ENCODE assay signal across 8 mouse cellular contexts in the genomic region with DNA sequence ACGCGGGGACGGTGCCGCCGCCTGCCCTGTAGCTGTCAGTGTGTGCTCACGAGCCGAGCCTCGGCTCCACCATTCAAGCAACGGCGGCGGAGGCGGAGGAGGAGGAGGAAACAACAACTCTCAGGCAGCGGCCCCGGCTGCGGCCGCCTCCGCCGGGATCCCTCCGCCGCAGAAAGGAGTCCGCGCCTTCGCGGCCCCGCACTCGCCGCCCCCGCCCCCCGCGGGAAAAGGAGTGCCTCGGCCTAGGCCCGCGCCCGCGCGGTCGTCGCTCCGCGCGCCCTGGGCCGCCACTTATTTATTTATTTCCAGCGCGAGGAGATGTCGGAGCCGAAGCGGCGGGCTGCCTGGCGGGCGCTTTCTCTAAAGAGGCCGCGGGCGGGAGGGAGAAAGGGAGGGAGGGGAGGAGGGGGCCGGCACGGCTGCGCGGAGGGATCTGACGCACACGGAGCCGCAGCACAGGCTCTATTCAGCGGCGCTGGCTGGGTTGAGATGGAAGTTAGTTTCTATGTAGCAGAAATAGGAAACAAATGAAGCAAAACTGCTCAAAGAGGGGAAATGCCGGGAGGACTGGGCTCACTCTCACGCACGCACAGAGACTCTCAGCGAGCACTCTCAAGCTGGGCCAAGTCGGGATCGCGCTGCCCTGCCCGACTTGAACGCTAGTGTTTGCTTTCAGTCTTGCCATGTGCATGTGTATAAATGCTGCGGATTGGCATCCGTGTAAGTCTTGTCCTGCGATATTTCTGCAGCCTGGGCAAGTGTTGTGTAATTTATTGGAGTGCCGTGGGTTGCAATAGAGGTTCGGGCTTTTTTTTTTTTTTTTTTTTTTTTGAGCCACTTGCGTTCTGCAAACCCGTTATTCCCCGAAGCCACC. TPM values are rescaled to one million over a fixed set of nuclear protein-coding genes. Genes with fewer than 3 reads are reported as not detected.
DNase-seq lines count a peak whose midpoint lies in the region; ATAC-seq and TF ChIP-seq lines count a peak whose summit lies in the region.

A gene (minus strand): TSS at position 175 of the 874 bp plus-strand sequence.

- under 1% methylated on average over 65 of the region's 79 CpGs for WGBS in hindbrain, embryonic 13.5 days

- H3K9me3 ChIP-seq in hindbrain, embryonic 13.5 days, result no peaks in the 10 kb centered on the region

- no peaks in the 10 kb centered on the region for H3K27me3 ChIP-seq in Patski
- no peaks in the 10 kb centered on the region for H3K27me3 ChIP-seq in hindbrain, embryonic 13.5 days

- peaks cover 18% of the 10 kb centered on the region for H3K4me1 ChIP-seq in hindbrain, embryonic 13.5 days (replicated peaks)

- peak within 1 kb of the TSS; percentile 99 for H3K9ac ChIP-seq in hindbrain, embryonic 13.5 days

- POLR2A ChIA-PET in Patski (lab: Charles Lee), result interaction anchor here (0.6 to 1.3 kb wide), 6 partner anchors 11 to 860 kb away, joined by 3 to 6 read pairs (median 3); a partner anchor contains a TSS

- DNase-seq in Patski (ENCODE audit: low read depth, low spot score), result peak; percentile 83
- DNase-seq in cerebellum, postnatal 14 days, result peak; percentile 98 to 99
- peak; percentile 90 to 91 for DNase-seq in frontal cortex, postnatal 14 days (ENCODE audit: low spot score in 2 of 2)
- DNase-seq in left cerebral cortex, adult 11 months (ENCODE audit: low spot score), result peak; percentile 87
- DNase-seq in lung, postnatal 4 days, result peak; percentile 96 to 98
- peak; percentile 92 for DNase-seq in retina, postnatal 7 days (ENCODE audit: low read depth, low spot score)
- peak; percentile 98 for DNase-seq in urinary bladder, adult 2 months (ENCODE audit: low spot score)

- no peak for TF ChIP-seq CTCF in Patski (IDR thresholded peaks at IDR 0.05)

- peak within 1 kb of the TSS; percentile 92 for H3K4me3 ChIP-seq in hindbrain, embryonic 13.5 days

- no peaks in the 10 kb centered on the region for H3K36me3 ChIP-seq in hindbrain, embryonic 13.5 days

- in situ Hi-C loops in Patski (cut with MboI; ENCODE audit: low pct_unique_long_range_greater_than_20kb), result loop anchor here (5.0 to 25.0 kb wide), 2 partner anchors 127 to 387 kb away; no protein-coding TSS in a partner anchor

- CTCF ChIA-PET in Patski (lab: Charles Lee), result no interaction called here

- H3K27ac ChIP-seq in hindbrain, embryonic 13.5 days, result peak within 1 kb of the TSS; percentile 100

- peak within 1 kb of the TSS; percentile 96 for H3K4me2 ChIP-seq in hindbrain, embryonic 13.5 days

- ATAC-seq in Patski, result peak; percentile 72
- peak; percentile 89 for ATAC-seq in hindbrain, embryonic 13.5 days (ENCODE audit: low FRiP score)

RNA-seq across cellular contexts. Expression of the gene that starts here (rescaled TPM):
- polyA plus RNA-seq in Patski (2021), result 22.8 TPM
- 117 and 119 TPM in 2 replicates for polyA plus RNA-seq in hindbrain, embryonic 13.5 days (2015; fragmentation: Nextera tagmentation; extraction: Ambion mirVana)
- polyA plus RNA-seq in urinary bladder, adult 2 months (2012; rRNA removed), result 8.4 and 11.6 TPM in 2 replicates

Comparison
In these comparisons a context has a peak if more than half of its experiments do, and no peak if none do; other contexts are left out.
1. Peak in every context shown above with its lines: DNase-seq, ATAC-seq, H3K4me3 ChIP-seq and H3K27ac ChIP-seq.